ENCODE assay signal across 13 mouse cellular contexts in the genomic region with DNA sequence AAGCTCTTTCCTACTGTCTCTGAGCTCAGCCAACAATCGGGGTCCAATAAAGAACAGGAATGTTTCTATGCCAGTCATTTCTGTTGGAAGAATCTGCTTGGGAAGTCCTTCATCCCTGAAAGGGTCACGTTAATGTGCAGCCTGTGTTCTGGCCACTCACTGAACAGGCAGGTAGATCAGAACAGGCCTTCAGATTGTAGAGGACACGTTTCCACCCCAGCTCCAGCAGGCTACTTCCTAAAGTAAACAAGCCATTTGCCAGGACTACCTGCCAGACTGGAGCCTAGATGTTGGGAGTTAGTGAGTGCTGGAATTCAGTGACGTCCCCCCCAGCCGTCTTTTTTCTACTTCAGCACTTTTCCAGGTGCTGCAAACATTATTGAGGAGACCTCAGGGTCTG. TPM values are rescaled to one million over a fixed set of nuclear protein-coding genes. Genes with fewer than 3 reads are reported as not detected.
A peak's percentile ranks its signal among the peaks of the same experiment; 100 is the strongest.
DNase-seq lines count a peak whose midpoint lies in the region; ATAC-seq lines count a peak whose summit lies in the region.
"Had no signal": no experiment of that assay in that cellular context is flagged by ENCODE, and none has a peak within 500 bp of the region (broad histone marks: within the 10 kb centered on the region; RNA-seq: fewer than 3 reads in every experiment).

No protein-coding gene starts in this region.

- 0 out of 2 replicates have a peak overlapping the region, but pooled peaks have one; percentile 12 for H3K27ac ChIP-seq in lung, embryonic 15.5 days
- H3K27ac ChIP-seq: embryonic facial prominence, embryonic 12.5 days; liver, embryonic 13.5 days had no signal

- WGBS in lung, embryonic 15.5 days = 29% methylated on average over 5 of the region's 5 CpGs

- H3K9ac ChIP-seq in lung, embryonic 15.5 days = no peak overlapping the region
- H3K9ac ChIP-seq: embryonic facial prominence, embryonic 12.5 days; liver, embryonic 13.5 days had no signal

- peak; percentile 27 for DNase-seq in kidney, adult 18-20 months
- DNase-seq in kidney, postnatal 10 days = no peak
- no peak for DNase-seq in lung, postnatal 4 days
- DNase-seq in kidney, postnatal 14 days = peak; percentile 48
- DNase-seq in yolk sac, embryonic 10.5 days (ENCODE audit: low spot score) = peak; percentile 21
- DNase-seq: adrenal gland, postnatal 25 days; gastrocnemius, postnatal 10 days; liver, embryonic 13.5 days; thymus, adult 18-20 months had no signal

- H3K27me3 ChIP-seq in lung, embryonic 15.5 days = no peaks in the 10 kb centered on the region
- H3K27me3 ChIP-seq: embryonic facial prominence, embryonic 12.5 days; liver, embryonic 13.5 days had no signal

- no peak for ATAC-seq in lung, embryonic 15.5 days (ENCODE audit: borderline replicate concordance, extremely low read depth, low FRiP score, low TSS enrichment)
- no peak for ATAC-seq in megakaryocyte progenitor cell, adult 5-6 weeks (replicated peaks; ENCODE audit: poor library complexity)

- H3K4me2 ChIP-seq in lung, embryonic 15.5 days = no peak overlapping the region
- H3K4me2 ChIP-seq: embryonic facial prominence, embryonic 12.5 days; heart, embryonic 11.5 days; liver, embryonic 13.5 days had no signal

- no peaks in the 10 kb centered on the region for H3K36me3 ChIP-seq in lung, embryonic 15.5 days
- H3K36me3 ChIP-seq: embryonic facial prominence, embryonic 12.5 days; liver, embryonic 13.5 days had no signal

- no peaks in the 10 kb centered on the region for H3K9me3 ChIP-seq in lung, embryonic 15.5 days
- H3K9me3 ChIP-seq: embryonic facial prominence, embryonic 12.5 days; liver, embryonic 13.5 days had no signal

- no peak overlapping the region for H3K4me3 ChIP-seq in lung, embryonic 15.5 days
- H3K4me3 ChIP-seq: embryonic facial prominence, embryonic 12.5 days; liver, embryonic 13.5 days had no signal

- H3K4me1 ChIP-seq in lung, embryonic 15.5 days = peaks cover 25% of the 10 kb centered on the region

RNA-seq across cellular contexts. Expression of gene Wdfy2, which starts 46.7 kb away (rescaled TPM):
- 6.2 and 6.3 TPM in 2 replicates for polyA plus RNA-seq in lung, embryonic 15.5 days (2015; fragmentation: Nextera tagmentation; extraction: Ambion mirVana)
- total RNA-seq in megakaryocyte progenitor cell, adult 5-6 weeks (2015) = 18.2 and 19.6 TPM in 2 replicates
- 22.1 and 24.2 TPM in 2 replicates for total RNA-seq in megakaryocyte progenitor cell, adult 5-6 weeks (2017)

Comparison
In these comparisons a context has a peak if more than half of its experiments do, and no peak if none do; other contexts are left out.
1. DNase-seq: peak in kidney, adult 18-20 months (single experiment), kidney, postnatal 14 days (single experiment) and yolk sac, embryonic 10.5 days (single experiment); none in kidney, postnatal 10 days (single experiment) and lung, postnatal 4 days (0 of 2).